Mouse (Mus musculus) right cerebral cortex, postnatal 36 days (tissue): ENCODE measurements at regions not wholly inside any gene's neighbourhood (a gene's known extent, or its start where the extent isn't known, plus 50 kb on each side); places are given as distances from the start of the nearest gene placed in this dataset.

ENCODE experiments used
- DNase-seq, 2 experiments: peaks; one replicate each; pipeline ENCODE4 v3.0.0; 2022; ENCODE audit warnings: low spot score in 2 of 2, mixed read lengths in 1 of 2

- no peak for DNase-seq
These were observed 500.0 kb upstream of the Arpp21 start for GRCm38 (mm10) chr9:112735761-112736160.

GRCm38 (mm10) chr9:112725523-112725922 is 489.8 kb upstream of the Arpp21 start:
- DNase-seq, result no peak

GRCm38 (mm10) chr9:112725103-112725502 is 489.4 kb upstream of the Arpp21 start:
- no peak for DNase-seq

- DNase-seq, result no peak
These were observed 487.6 kb upstream of the Arpp21 start for GRCm38 (mm10) chr9:112723346-112723745.

GRCm38 (mm10) chr9:112722501-112722900 is 486.8 kb upstream of the Arpp21 start:
- DNase-seq, result no peak

GRCm38 (mm10) chr9:112715197-112715762 is 479.5 kb upstream of the Arpp21 start:
- no peak for DNase-seq

GRCm38 (mm10) chr9:112678866-112679265 is 443.1 kb upstream of the Arpp21 start:
- DNase-seq, result no peak

GRCm38 (mm10) chr9:112675232-112675631 is 439.5 kb upstream of the Arpp21 start:
- DNase-seq, result no peak
